In genomic region chr6:127250181-127250873, GRCm38 (mm10) we compare ENCODE assay signal across 18 mouse cellular contexts.
DNase-seq lines count a peak whose midpoint lies in the region; ATAC-seq and TF ChIP-seq lines count a peak whose summit lies in the region.
"Had no signal": no experiment of that assay in that cellular context is flagged by ENCODE, and none has a peak within 500 bp of the region (broad histone marks: within the 10 kb centered on the region; RNA-seq: fewer than 3 reads in every experiment).

No protein-coding gene starts in this region.

- no peak for DNase-seq in kidney, postnatal 36 days
- peak; percentile 90 for DNase-seq in R1 (ENCODE audit: low read depth, low spot score)
- DNase-seq in embryo, embryonic 11 days, result peak; percentile 70
- DNase-seq in lung, adult 2 months, result no peak
- no peak for DNase-seq in adrenal gland, adult 8-10 months
- DNase-seq: cerebellum, adult 18-20 months; kidney, adult 11 months; layer of hippocampus, adult 9-11 months; retina, postnatal 1 day; spleen, adult 18-20 months had no signal

- peaks cover 49% of the 10 kb centered on the region for H3K4me1 ChIP-seq in kidney, embryonic 15.5 days
- H3K4me1 ChIP-seq in limb, embryonic 13.5 days, result peaks cover 54% of the 10 kb centered on the region
- peaks cover 6% of the 10 kb centered on the region for H3K4me1 ChIP-seq in lung, adult 2 months (ENCODE audit: control insufficient read depth, insufficient read depth, low read length)

- 27% methylated on average over 8 of the region's 8 CpGs for WGBS in kidney, embryonic 15.5 days
- 38% methylated on average over 8 of the region's 8 CpGs for WGBS in limb, embryonic 13.5 days
- 62% methylated on average over 8 of the region's 8 CpGs for WGBS in lung, adult 2 months

- H3K9me3 ChIP-seq in kidney, embryonic 15.5 days (replicated peaks), result no peaks in the 10 kb centered on the region
- H3K9me3 ChIP-seq in limb, embryonic 13.5 days, result no peaks in the 10 kb centered on the region
- H3K9me3 ChIP-seq: limb, embryonic 15.5 days; lung, embryonic 15.5 days; midbrain, embryonic 12.5 days; neural tube, embryonic 13.5 days had no signal

- ATAC-seq in kidney, embryonic 15.5 days (replicated peaks; ENCODE audit: low FRiP score), result no peak
- no peak for ATAC-seq in limb, embryonic 13.5 days (ENCODE audit: low FRiP score, low read depth)

- H3K4me2 ChIP-seq in kidney, embryonic 15.5 days, result no peak overlapping the region
- H3K4me2 ChIP-seq in limb, embryonic 13.5 days (replicated peaks), result peak overlapping the region; percentile 59
- H3K4me2 ChIP-seq: lung, embryonic 15.5 days had no signal

- no peak overlapping the region for H3K4me3 ChIP-seq in kidney, embryonic 15.5 days (replicated peaks)
- H3K4me3 ChIP-seq in limb, embryonic 13.5 days, result no peak overlapping the region
- no peak overlapping the region for H3K4me3 ChIP-seq in lung, adult 2 months (replicated peaks; ENCODE audit: extremely low read depth, low read depth, low read length)
- H3K4me3 ChIP-seq: limb, embryonic 15.5 days; lung, embryonic 15.5 days; midbrain, embryonic 12.5 days; neural tube, embryonic 13.5 days had no signal

- no peaks in the 10 kb centered on the region for H3K27me3 ChIP-seq in kidney, embryonic 15.5 days
- H3K27me3 ChIP-seq in limb, embryonic 13.5 days, result no peaks in the 10 kb centered on the region
- H3K27me3 ChIP-seq: CH12.LX; limb, embryonic 15.5 days; lung, embryonic 15.5 days had no signal

- no peak for TF ChIP-seq POLR2A in lung, adult 2 months (IDR thresholded peaks at IDR 0.05; ENCODE audit: borderline replicate concordance, extremely low read depth, low read depth, low read length)

- no peak overlapping the region for H3K9ac ChIP-seq in kidney, embryonic 15.5 days
- no peak overlapping the region for H3K9ac ChIP-seq in limb, embryonic 13.5 days
- H3K9ac ChIP-seq: limb, embryonic 15.5 days; lung, embryonic 15.5 days; midbrain, embryonic 12.5 days; neural tube, embryonic 13.5 days had no signal

- peak overlapping the region; percentile 90 for H3K27ac ChIP-seq in kidney, embryonic 15.5 days
- H3K27ac ChIP-seq in limb, embryonic 13.5 days, result peak overlapping the region; percentile 98
- H3K27ac ChIP-seq: lung, embryonic 15.5 days; midbrain, embryonic 12.5 days; neural tube, embryonic 13.5 days; stomach, postnatal 0 days had no signal

- H3K36me3 ChIP-seq in kidney, embryonic 15.5 days, result no peaks in the 10 kb centered on the region
- H3K36me3 ChIP-seq in limb, embryonic 13.5 days, result no peaks in the 10 kb centered on the region
- H3K36me3 ChIP-seq: limb, embryonic 15.5 days; lung, embryonic 15.5 days; midbrain, embryonic 12.5 days; neural tube, embryonic 13.5 days had no signal

- no peak for TF ChIP-seq CTCF in lung, adult 2 months (IDR thresholded peaks at IDR 0.05; ENCODE audit: insufficient read depth, low read length)

Comparison
In these comparisons a context has a peak if more than half of its experiments do, and no peak if none do; other contexts are left out.
1. DNase-seq: peak in R1 (single experiment) and embryo, embryonic 11 days (single experiment); none in kidney, postnatal 36 days (0 of 2), lung, adult 2 months (single experiment) and adrenal gland, adult 8-10 months (single experiment).